Mouse (Mus musculus) lung, postnatal 36 days (tissue): ENCODE data around the gene Slc26a9.

ENCODE experiments used
- DNase-seq: peaks from one replicate; pipeline ENCODE4 v3.0.0; 2022; ENCODE audit warnings: mixed read lengths

Slc26a9 gene

GRCm38 (mm10) chr1:131743868-131744464 lies at the start of gene Slc26a9:
Gene Slc26a9, plus strand, starts transcription at chr1:131744022.
- peak; percentile 54 for DNase-seq

- no peak for DNase-seq
Observed at GRCm38 (mm10) chr1:131695308-131695707, 48.5 kb upstream of the Slc26a9 start.

GRCm38 (mm10) chr1:131696325-131696724 lies 47.5 kb upstream of the Slc26a9 start:
- no peak for DNase-seq

GRCm38 (mm10) chr1:131698770-131699169 lies 45.1 kb upstream of the Slc26a9 start:
- no peak for DNase-seq

GRCm38 (mm10) chr1:131699642-131700041 lies 44.2 kb upstream of the Slc26a9 start:
- DNase-seq: no peak

- DNase-seq: no peak
Observed at GRCm38 (mm10) chr1:131700447-131700846, 43.4 kb upstream of the Slc26a9 start.

GRCm38 (mm10) chr1:131701391-131701790 lies 42.4 kb upstream of the Slc26a9 start:
- DNase-seq: no peak

GRCm38 (mm10) chr1:131702094-131702766 lies 41.6 kb upstream of the Slc26a9 start:
- no peak for DNase-seq

- DNase-seq: no peak
Observed at GRCm38 (mm10) chr1:131703482-131703881, 40.3 kb upstream of the Slc26a9 start.

GRCm38 (mm10) chr1:131708338-131708737 lies 35.5 kb upstream of the Slc26a9 start:
- peak; percentile 87 for DNase-seq

GRCm38 (mm10) chr1:131711518-131711917 lies 32.3 kb upstream of the Slc26a9 start:
- no peak for DNase-seq

- DNase-seq: peak; percentile 94
Observed at GRCm38 (mm10) chr1:131712386-131712785, 31.4 kb upstream of the Slc26a9 start.

GRCm38 (mm10) chr1:131714388-131715337 lies 29.2 kb upstream of the Slc26a9 start:
- DNase-seq: peak; percentile 19

- no peak for DNase-seq
Observed at GRCm38 (mm10) chr1:131718952-131719694, 24.7 kb upstream of the Slc26a9 start.

GRCm38 (mm10) chr1:131721989-131722388 lies 21.8 kb upstream of the Slc26a9 start:
- no peak for DNase-seq

GRCm38 (mm10) chr1:131723549-131723948 lies 20.3 kb upstream of the Slc26a9 start:
- no peak for DNase-seq

- peak; percentile 35 for DNase-seq
Observed at GRCm38 (mm10) chr1:131726586-131726985, 17.2 kb upstream of the Slc26a9 start.

- no peak for DNase-seq
Observed at GRCm38 (mm10) chr1:131730639-131731437, 13.0 kb upstream of the Slc26a9 start.

- no peak for DNase-seq
Observed at GRCm38 (mm10) chr1:131733474-131734180, 10.2 kb upstream of the Slc26a9 start.

GRCm38 (mm10) chr1:131734657-131735273 lies 9.1 kb upstream of the Slc26a9 start:
- DNase-seq: no peak

- no peak for DNase-seq
Observed at GRCm38 (mm10) chr1:131736494-131736893, 7.3 kb upstream of the Slc26a9 start.
